Mouse (Mus musculus) heart, postnatal 14 days (tissue): ENCODE measurements around the gene BC052040. TPM values are rescaled to one million over a fixed set of nuclear protein-coding genes. Genes with fewer than 3 reads are reported as not detected.

Experiments
- DNase-seq, 2 experiments: peaks; one replicate each; pipeline ENCODE4 v3.0.0; 2021 to 2022
- intact Hi-C: fragments of 180-260 bp; cut with DNase I; formaldehyde crosslinking; loops from one replicate; pipeline ENCODE4 v1.15.1; 2025
- total RNA-seq, 2 experiments: library from RNA; stranded (reverse); gene quantifications; 2 replicates each; pipeline ENCODE4 v1.2.3; 2021

Gene BC052040
- total RNA-seq, 2 experiments from 2014 or later = 1.7 to 2.3 TPM

- intact Hi-C loops = no loop called here
- no peak for DNase-seq
Measured at GRCm38 (mm10) chr2:115598266-115598665, 16.8 kb downstream of the BC052040 start.

GRCm38 (mm10) chr2:115600724-115601123, 19.2 kb downstream of the BC052040 start:
- DNase-seq = no peak
- intact Hi-C loops = no loop called here

GRCm38 (mm10) chr2:115601280-115601679, 19.8 kb downstream of the BC052040 start:
- intact Hi-C loops = no loop called here
- no peak for DNase-seq

- DNase-seq = no peak
- intact Hi-C loops = no loop called here
Measured at GRCm38 (mm10) chr2:115602116-115602515, 20.6 kb downstream of the BC052040 start.

GRCm38 (mm10) chr2:115604132-115604531, 22.6 kb downstream of the BC052040 start:
- DNase-seq = no peak
- intact Hi-C loops = no loop called here

GRCm38 (mm10) chr2:115605829-115606336, 24.4 kb downstream of the BC052040 start:
- no peak for DNase-seq
- intact Hi-C loops = no loop called here

- intact Hi-C loops = no loop called here
- DNase-seq = no peak
Measured at GRCm38 (mm10) chr2:115609020-115609419, 27.5 kb downstream of the BC052040 start.

- intact Hi-C loops = no loop called here
- no peak for DNase-seq
Measured at GRCm38 (mm10) chr2:115610092-115610491, 28.6 kb downstream of the BC052040 start.

GRCm38 (mm10) chr2:115610503-115610902, 29.0 kb downstream of the BC052040 start:
- DNase-seq = no peak
- intact Hi-C loops = no loop called here

GRCm38 (mm10) chr2:115613830-115614520, 32.5 kb downstream of the BC052040 start:
- intact Hi-C loops = no loop called here
- no peak for DNase-seq

GRCm38 (mm10) chr2:115628471-115628870, 47.0 kb downstream of the BC052040 start:
- no peak for DNase-seq
- intact Hi-C loops = no loop called here

GRCm38 (mm10) chr2:115631031-115631434, 49.5 kb downstream of the BC052040 start:
- DNase-seq = no peak
- intact Hi-C loops = no loop called here

GRCm38 (mm10) chr2:115631826-115632225, 50.3 kb downstream of the BC052040 start:
- intact Hi-C loops = no loop called here
- DNase-seq = no peak

GRCm38 (mm10) chr2:115650203-115650602, 68.7 kb downstream of the BC052040 start:
- no peak for DNase-seq
- intact Hi-C loops = no loop called here

GRCm38 (mm10) chr2:115659712-115660111, 78.2 kb downstream of the BC052040 start:
- intact Hi-C loops = no loop called here

GRCm38 (mm10) chr2:115660213-115661120, 79.0 kb downstream of the BC052040 start:
- intact Hi-C loops = no loop called here
- DNase-seq = no peak

More at GRCm38 (mm10) chr2:115659712-115660111, 78.2 kb downstream of the BC052040 start:
- DNase-seq = no peak

GRCm38 (mm10) chr2:115667516-115667915, 86.0 kb downstream of the BC052040 start:
- intact Hi-C loops = no loop called here
- DNase-seq = no peak

- intact Hi-C loops = no loop called here
- DNase-seq = no peak
Measured at GRCm38 (mm10) chr2:115673054-115673660, 91.6 kb downstream of the BC052040 start.

GRCm38 (mm10) chr2:115678786-115679185, 97.3 kb downstream of the BC052040 start:
- intact Hi-C loops = no loop called here
- DNase-seq = no peak

GRCm38 (mm10) chr2:115685250-115685649, 103.7 kb downstream of the BC052040 start:
- DNase-seq = no peak
- intact Hi-C loops = no loop called here

GRCm38 (mm10) chr2:115687612-115688011, 106.1 kb downstream of the BC052040 start:
- DNase-seq = no peak
- intact Hi-C loops = no loop called here
